Mouse (Mus musculus): ENCODE measurements at regions not wholly inside any gene's neighbourhood (a gene's known extent, or its start where the extent isn't known, plus 50 kb on each side); places are given as distances from the start of the nearest gene placed in this dataset.

DNA sequence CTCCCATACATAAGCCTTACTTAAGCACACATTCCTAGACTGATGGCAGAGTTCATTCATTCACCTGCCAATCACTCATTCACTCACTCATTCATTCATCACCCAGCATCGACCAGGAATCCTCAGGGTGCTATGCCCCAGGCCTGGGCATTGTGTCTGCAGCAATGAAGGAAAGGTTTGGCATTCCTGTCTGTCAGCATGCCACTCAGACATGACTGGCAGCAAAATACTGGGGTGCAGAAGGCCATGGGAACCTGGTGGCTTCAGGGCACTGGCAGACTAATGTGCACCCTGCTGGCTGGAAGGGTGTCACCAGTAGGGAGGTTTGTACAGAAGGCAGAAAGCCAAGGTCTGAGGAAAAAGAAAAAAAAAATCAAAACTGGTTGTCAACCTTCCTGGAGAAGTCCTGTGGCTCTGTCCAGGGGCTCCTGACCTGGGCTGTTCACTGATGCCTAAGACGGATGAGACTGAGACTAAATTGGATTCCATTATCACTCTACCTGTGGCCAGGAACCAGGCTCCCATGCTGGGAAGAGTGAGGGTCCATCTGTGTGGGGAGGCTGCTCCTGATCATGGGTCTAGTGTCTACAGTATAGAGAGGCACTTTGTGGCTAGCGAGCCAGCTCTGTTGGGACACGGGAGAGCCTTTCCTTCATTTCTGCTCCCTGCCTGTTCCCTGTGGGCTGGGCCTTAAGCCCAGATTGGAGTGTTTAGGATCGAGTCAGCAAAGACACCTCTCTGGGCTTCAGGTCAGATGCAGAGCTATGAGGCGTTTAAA, 104.1 kb downstream of the Cstad start:
- DNase-seq (ENCODE audit: low spot score) = no peak

DNA sequence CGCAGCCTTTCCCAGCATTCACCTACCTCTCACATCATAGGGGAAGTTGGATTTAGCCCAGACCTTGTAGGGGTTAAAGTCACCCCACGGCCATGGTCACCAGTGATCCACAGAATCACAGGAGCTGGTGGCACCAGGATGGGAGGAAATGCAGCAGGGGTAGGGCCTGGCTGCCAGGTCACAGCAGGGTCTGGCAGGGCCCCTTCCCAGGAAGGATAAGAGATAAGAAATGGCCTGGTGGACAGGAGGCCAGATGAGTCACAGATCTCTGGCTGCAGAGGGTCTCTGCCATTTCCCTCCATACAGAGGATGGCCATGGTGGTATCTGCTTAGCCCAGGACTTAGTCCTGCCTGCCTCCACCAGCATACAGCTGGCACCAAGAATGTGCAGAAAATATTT, 103.0 kb downstream of the Cstad start:
- DNase-seq (ENCODE audit: low spot score) = no peak

DNA sequence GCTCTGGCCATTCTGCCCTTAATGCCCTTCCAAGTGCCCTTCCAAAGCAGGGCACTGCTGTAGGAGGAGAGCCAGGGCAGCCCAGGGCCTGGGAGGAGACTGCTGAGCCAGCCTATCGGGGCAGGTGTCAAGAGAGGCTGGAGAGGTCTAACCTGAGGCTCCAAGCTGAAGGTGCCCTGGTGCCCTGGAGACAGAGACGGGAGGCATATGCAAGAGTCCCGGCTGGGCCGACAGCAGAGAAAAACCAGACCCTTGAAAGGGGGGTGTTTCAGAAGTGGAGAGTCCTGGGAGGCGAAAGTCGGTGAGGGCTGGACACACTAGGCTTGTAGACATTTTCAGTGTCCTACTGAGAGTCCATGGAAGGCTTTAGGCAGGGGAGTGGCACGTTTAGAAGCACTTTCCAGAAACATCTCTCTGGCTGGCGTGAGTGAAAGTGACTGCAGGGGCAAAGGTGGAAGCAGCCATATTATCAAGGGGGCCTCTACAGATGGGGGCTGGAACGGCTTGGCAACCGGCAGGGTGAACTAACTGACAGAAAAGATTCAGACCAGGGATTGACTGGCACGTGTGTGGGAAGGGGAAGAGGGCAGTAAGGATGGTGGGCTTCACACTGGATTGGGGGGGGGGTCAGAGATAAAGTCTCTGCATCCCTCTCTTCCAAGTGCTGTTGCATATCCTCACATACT, 101.1 kb downstream of the Cstad start:
- peak; percentile 40 for DNase-seq (ENCODE audit: low spot score)

DNA sequence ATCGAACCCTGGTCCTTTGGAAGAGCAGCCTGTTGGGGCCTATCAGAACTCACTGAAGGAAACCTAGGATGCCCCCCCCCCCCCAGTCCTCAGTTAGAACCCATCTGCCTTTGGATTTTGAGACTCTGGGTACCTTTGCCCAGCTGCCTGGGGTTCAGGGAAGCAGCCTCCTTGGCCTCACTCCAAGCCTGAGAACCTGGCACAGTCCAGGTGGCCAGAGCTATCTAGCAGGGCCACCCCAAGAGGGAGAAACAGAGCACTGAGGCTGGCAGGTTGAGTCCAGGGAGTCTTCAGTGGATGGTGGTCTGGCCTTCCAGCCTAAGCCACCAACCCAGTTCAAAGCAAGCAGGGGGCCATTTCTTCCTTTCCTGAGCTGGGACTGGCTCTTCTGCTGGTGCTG, 100.2 kb downstream of the Cstad start:
- no peak for DNase-seq (ENCODE audit: low spot score)

DNA sequence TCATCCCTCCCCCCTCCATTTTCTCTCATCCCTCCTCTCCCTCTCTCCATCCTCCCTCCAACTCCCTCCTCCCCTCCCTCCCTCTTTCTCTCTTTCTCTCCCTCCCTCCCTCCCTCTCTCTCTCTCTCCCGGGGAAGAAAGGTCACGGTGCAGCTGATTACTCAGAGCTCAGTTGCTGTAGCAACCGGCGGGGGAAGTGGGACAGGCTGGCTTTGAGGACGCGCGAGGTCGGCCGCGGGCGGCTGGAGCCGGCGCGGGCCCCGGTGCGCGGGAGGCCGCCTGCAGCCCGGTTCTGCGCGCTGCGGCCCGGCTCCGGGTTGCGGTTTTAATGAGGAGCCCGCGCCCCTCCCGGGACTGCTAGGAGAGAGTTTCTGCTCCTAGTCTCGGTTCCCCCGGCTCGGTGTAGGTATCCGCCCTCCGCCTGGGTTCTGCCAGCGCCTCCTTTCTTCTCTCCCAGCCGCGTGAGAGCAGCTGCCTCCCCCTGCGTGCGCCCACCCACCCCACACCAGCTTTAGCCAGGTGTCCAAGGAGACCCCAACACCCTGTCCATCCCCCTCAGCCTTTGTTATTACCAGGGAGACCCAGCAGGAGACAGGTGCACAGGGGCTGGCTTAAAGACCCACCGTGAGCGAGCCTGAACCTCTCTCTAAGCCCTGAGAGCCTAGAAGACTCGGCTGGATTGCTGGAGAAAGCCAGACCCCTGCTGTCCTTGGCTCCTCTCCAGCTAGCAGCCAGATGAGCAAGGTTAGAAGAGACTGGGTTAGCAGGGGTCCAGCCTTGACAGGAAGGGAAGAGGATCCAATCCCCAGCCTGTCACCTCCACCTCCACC, 98.6 kb downstream of the Cstad start:
- DNase-seq (ENCODE audit: low spot score) = peak; percentile 89

DNA sequence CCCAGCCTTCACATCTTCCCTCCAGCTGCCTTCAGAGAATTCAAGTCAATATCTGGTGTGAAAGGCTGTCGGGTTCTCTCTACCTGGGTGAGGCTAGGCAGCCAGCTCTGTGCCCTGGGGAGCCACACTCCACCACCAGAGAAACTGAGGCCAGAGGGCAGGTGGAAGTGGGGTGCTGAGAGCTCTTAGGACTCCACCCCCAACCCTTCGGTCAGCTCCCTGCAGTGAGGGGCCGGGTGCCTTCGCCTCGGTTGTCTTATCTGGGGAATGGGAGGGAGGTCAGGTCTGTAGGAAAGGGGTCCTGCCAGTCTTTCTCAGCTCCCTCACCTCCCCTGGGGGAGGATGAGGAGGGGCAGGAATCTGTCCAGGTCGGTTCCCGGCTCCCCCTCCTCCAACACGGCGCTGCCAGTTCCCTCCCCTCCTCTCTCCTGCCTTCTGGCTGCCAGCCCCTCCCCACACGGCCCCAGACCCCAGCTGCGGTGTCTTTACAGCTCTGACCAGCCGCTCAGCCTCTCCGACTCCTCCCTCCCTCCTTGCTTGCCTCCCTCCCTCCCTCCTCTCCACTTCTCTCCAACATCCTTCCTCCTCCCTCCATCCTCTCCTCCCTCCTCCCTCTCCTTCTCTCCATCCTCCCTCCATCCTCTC, 97.8 kb downstream of the Cstad start:
- DNase-seq (ENCODE audit: low spot score) = peak; percentile 83

DNA sequence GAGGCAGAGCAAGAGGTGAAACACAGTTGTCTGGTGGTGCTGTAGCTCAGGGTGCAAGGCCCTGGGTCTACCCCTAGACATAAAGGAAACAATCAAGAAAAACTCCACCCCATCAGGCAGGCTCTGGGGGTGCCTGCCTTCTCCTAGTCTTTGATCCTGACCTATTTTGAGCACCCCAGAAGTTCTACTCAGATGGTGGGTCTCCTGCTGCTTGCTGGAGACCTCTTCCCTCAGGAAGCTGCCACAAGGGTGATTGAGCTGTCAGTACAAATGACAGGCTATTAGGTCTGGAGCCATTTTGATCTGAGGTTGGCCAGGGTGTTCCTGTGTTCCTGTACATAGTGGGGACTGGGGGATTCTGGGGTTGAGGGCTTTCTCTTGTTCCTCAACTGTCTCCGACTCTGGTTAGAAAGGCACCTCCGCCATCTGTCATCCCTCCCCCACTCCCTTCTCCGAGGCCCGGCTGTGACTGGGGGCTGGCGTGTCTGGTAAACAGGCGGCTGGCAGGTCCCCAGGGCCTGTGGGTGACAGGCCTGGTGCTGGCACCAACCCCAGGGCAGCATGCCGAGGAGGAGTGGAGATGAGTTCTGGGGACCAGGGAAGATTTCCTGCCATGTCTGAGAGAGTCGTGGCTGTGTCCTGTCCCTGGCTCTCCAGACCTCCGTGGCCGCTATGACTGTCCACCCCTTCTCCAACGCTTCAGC, 97.2 kb downstream of the Cstad start:
- DNase-seq (ENCODE audit: low spot score) = no peak

DNA sequence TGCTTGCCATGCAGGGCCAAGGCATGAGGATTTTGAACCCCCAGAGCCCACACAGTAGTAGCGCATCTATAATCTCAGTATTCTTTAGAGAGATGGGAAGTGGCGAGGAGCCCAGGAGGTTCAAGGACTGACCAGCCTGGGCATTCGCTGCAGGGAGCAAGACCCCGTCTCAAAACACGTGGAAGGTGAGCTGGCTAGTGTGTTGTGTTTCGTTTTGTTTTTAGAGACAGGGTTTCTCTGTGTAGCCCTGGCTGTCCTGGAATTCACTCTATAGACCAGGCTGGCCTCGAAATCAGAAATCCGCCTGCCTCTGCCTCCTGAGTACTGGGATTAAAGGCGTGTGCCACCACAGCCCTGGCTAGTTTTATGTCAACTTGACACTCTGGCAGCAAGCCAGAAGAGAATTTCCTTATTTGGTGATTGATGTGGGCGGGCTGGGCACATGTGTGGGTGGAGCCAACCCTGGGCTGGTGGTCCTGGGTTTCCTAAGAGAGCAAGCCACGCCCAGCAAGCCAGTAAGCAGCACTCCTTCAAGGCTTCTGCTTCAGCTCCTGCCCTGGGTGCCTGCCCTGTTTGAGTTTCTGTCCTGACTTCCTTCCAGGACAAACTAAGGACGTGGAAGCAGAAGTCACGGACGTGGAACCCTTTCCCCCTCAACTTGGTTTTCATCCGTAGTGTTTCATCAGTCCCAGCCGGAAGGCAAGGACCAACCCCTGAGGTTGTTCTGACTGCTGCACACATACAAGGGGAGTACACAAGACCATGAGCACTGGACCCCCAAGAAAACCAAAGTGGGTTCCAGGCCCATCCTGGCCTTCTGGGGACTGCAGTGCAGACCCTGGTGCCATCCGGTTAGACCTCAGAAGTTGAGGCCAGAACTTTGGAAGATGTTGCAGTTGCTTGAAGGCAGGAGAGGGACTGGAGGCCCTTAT, 96.4 kb downstream of the Cstad start:
- DNase-seq (ENCODE audit: low spot score) = no peak

DNA sequence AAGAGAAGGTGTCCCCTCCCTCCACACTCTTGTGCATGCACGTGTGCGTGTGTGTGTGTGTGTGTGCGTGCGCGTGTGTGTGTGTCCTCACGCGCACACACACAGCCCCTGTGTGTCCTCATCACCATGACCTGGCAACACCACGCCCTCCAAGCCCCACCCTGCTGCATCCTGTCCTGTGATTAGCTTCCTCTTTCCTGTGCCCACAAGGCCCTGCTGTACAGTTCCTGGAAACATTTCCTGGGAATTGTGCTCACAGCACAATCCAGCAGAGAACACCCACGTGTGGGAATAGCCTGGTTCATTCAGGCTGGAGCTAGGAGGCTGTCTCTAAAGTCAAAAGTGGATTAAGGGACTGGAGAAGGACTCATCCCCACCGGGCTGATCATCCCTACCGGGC, 95.5 kb downstream of the Cstad start:
- peak; percentile 30 for DNase-seq (ENCODE audit: low spot score)

DNA sequence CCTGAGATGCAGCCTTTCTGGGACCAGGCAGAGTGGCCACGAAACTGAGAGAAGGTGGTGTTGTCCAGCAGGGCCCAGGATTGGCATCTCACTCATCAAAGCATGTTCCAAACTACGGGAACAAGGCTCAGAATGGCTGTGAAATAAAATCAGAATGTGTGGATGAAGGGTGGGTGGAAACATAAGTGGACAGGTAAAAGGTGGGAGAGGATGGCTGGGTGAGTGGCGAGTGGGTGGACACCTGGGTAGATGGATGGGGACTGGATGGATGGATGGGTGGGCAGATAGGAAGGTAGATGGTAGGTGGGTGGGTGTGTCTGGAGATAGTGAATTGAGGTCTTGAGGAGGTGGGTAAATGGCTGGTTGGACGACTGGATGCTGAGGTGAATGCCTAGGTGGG, 93.6 kb downstream of the Cstad start:
- no peak for DNase-seq (ENCODE audit: low spot score)

DNA sequence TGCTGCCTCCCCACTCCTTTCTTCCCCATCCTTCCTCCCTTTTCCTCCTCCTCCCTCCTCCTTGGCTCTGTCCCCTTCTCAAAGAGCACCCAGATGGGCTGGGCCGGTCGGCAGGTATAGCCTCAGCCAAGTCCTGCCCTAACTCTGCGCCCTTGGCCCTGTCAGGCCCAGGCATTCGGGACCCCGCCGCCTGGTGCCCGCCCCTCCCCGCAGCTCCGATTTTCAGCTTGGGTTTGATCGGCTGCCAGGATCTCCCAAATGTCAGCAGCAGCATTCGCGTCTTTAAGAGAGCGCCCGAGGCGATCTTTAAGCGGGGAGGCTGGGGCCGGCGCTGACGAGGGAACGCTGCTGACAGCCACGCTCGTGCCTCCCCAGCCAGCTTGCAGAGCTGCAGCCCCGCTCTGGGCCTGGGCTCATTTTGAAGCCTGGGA, 92.3 kb downstream of the Cstad start:
- DNase-seq (ENCODE audit: low spot score) = no peak

DNA sequence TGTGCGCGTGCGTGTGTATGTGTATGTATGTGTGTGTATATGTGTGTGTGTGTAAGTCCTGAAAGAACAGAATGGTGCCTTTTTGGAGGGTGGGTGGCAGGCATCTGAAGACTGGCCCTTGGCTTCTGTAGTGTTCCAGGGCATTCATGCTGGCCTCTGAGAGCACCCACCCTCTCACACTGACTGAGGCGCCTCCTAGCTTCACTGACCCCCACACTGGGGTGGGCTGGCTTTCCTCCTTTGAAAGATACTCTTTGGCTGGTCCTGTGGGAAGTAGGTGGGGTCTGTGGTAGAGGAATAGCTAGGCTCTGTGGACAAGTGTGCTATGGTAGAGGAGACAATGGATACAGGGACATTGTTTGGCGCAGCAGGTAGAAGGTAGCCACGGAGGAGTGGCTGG, 91.5 kb downstream of the Cstad start:
- DNase-seq (ENCODE audit: low spot score) = no peak

DNA sequence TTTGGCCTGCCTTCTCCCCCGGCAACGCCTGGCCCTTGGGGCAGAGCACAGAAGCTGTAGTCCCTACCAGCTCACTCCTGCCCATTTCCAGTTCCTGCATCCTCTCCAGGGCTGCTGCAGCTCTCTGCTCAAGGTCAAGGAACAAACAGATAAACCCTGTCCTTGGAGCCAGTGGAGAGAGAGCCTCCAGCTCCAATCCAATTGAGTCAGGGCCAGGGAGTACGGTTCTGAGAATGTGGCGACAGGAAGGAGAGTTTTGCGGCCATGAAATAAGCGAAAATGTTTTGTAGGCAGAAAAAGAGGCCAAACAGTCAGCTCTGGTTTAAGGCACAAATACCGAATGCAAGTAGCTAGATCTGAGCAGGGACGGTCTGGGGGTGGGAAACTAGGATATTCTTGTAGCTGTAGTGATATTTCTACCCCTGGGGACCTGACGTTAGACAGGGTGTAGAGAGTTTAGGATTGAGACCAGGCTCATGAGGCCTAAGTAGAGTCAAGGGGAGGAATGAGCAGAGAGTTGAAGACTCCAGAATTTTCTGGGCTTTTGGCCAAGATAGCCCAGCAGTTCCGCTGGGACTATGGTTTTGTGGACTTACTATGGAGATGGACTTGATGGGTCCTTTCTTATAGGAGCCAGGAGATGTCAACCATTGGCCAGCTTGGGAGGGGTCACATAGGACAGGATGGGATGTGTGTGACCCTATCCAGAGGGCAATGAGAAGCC, 90.5 kb downstream of the Cstad start:
- DNase-seq (ENCODE audit: low spot score) = no peak

DNA sequence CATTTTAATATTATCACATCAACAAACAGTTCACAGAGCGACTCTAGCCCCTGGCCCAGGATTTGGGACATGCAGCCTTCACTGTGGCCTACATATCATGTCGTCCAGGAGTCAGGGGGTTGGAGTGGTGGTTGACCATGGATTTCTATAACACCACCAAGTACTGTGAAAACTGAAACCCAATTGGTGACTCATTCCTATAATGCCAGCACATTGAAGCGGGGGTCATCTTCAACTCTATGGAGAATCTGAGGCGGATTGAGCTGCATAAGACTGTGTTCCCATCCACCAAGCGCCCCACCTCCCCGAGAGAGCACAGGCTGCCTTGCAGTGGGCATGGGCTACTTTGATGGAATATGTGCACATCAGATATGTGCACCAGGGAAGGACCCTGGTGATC, 89.6 kb downstream of the Cstad start:
- no peak for DNase-seq (ENCODE audit: low spot score)

DNA sequence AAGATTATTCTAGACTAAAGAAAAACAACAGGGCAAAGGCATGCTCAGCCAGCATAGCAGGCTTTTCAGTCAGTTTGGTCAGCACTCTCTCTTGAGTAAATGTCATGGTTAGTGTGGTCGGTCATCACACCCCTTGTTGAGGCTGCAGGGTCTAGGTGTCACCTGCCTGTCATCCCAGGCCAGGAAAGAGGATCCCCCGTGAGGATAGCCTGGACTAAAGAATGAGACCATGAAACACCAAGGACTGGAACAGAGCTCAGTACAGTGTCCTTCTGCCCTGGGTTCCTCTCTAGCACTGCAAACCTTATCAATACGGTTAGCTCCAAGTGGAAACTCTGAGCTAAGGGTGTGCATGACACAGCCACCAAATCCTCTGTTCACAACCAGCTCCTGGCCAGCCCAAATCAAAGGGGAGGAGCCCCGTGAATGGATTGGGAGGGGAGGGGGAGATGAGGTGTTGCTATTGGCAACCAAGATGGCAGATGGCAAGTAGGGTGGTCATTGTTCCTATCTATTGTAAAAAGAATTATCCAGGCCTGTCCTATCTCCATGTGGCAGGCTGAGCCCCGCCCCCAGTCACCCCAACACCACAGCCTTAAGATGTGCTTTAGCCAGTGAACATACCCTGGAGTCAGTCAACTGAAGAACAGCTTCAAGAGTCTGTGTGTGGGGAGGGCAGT, 87.4 kb downstream of the Cstad start:
- DNase-seq (ENCODE audit: low spot score) = no peak

DNA sequence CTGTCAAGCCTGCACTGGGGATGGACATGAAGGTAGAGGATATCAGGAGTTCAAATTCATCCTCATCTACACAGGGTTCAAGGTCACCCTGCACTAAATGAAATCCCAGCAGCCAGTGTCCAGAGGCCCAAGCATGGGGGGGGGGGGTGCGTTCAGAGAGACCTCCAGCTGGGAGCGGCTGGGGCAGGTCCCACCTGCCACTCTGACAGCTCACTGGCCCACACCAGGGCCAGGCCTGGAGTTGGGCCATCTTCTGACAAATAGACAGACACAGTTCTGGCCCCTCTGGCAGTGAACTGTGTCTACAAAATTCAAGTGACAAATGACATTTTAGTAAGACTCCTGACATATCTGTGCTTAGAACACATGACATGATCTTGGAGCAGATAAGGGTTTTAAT, 86.8 kb downstream of the Cstad start:
- no peak for DNase-seq (ENCODE audit: low spot score)

DNA sequence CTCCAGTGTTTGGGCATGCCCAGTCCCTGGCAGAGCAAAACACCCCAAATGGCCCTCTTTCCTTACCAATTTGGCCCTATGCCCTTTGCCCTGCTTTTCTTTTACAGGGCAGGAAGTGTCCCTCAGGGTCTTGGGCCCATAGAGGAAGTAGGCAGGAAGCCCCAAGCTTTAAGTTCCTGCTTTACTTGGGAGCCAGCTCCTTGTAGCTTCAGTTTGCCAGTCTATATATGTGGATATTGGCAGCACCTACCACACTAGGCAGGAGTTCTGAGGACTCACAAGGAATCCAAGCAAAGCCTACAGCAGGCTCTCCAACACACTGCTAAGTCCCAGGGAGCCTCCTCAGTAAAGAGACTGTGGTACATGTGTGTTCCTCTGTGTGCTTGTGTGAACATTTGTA, 84.2 kb downstream of the Cstad start:
- no peak for DNase-seq (ENCODE audit: low spot score)

DNA sequence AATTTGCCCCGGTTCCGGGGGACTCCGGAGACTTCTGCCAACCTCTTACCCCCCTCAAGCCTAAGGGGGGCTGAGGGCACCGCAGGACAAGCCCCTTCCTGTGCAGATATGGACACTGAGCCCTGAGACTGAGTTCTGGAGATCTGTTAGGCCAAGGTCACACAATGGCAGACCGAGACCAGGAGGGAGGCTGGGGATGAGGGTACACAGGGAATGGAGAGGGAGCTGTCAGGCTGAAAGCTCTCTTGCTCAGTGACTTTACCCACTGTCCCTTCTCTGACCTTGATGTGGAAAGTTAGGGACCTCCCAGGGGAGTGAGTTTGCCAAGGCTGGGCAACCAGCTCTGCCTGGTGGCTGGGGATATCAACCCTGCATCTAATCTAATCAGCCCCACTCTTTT, 82.7 kb downstream of the Cstad start:
- DNase-seq (ENCODE audit: low spot score) = no peak

DNA sequence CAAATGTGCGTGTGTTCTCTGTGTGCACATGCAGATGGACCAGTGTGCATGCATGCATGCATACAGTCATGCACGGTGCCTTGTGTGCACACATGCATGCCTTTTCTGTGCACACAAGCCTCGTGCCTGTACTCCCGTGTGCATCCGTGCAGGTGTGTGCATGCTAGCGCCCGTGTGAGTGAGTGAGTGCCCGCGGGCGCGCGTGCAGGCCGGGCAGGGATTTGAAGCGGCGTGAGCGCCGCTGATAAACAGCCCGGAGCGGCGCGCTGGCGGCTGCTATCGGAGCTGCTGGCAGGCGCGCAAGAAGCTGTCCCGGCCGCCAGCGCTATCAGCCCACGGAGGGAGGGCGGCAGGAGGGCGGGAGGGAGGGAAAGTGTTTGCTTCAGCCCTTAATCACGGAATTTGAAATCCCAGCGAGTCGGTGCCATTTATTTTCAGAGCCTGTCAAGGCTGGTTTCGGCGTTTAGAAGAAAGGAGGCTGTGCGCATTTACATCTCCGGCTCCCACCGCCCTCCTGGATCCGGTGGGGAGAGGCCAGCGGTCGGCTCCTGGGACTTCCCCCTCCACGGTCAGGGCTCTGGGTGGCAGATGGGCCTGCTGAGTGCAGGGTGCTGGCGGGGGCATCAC, 82.1 kb downstream of the Cstad start:
- DNase-seq (ENCODE audit: low spot score) = peak; percentile 59

Data from yolk sac, embryonic 10.5 days (tissue).